Mouse (Mus musculus): ENCODE measurements around the gene Mmp14. TPM values are rescaled to one million over a fixed set of nuclear protein-coding genes. Genes with fewer than 3 reads are reported as not detected.

The Mmp14 gene
- polyA plus RNA-seq, 1 experiment = 17.2 TPM

- TF ChIP-seq CTCF (IDR thresholded peaks at IDR 0.05; ENCODE audit: control insufficient read depth, insufficient read depth, low read length) (no peak), POLR2A (IDR thresholded peaks at IDR 0.05; ENCODE audit: borderline replicate concordance, control insufficient read depth, low read depth, low read length) (no peak)
- Histone ChIP-seq H3K4me1 (ENCODE audit: control insufficient read depth, insufficient read depth, low read length) (no peaks in the 10 kb centered on the region; the same call in 1 of the 2 replicates), H3K4me3 (replicated peaks; ENCODE audit: control insufficient read depth, low read depth, low read length) (no peak overlapping the region), H3K27ac (ENCODE audit: control insufficient read depth, insufficient read depth, low read depth, low read length, poor library complexity) (no peak overlapping the region)
- 65% methylated on average over 3 of the region's 3 CpGs for WGBS
Measured at GRCm38 (mm10) chr14:54393794-54394193, 37.6 kb upstream of the Mmp14 start.

DNA sequence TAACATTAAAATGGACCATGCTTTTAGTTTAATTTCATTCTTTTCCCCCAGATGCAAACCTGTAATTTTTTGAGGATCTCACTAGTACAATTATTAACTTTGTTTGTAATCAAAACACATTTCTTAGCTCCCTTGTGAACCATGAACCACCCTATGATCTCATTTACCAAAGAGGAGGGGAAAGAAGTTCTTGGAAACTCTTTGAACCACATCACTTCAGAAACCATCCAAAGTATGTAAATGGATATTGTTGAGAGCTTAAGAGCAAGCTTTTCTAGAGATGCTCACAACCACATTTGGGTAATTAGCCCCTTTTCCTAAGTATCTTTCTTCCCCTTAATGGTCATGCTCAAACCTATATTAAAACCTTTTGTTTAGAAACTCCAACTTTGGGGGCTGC, 37.1 kb upstream of the Mmp14 start:
- Histone ChIP-seq H3K4me1 (ENCODE audit: control insufficient read depth, insufficient read depth, low read length) (no peaks in the 10 kb centered on the region; the same call in 1 of the 2 replicates), H3K4me3 (replicated peaks; ENCODE audit: control insufficient read depth, low read depth, low read length) (no peak overlapping the region), H3K27ac (ENCODE audit: control insufficient read depth, insufficient read depth, low read depth, low read length, poor library complexity) (no peak overlapping the region)
- no peak for TF ChIP-seq CTCF (IDR thresholded peaks at IDR 0.05; ENCODE audit: control insufficient read depth, insufficient read depth, low read length)
- TF ChIP-seq POLR2A (IDR thresholded peaks at IDR 0.05; ENCODE audit: borderline replicate concordance, control insufficient read depth, low read depth, low read length) = no peak

GRCm38 (mm10) chr14:54396685-54397084, 34.7 kb upstream of the Mmp14 start:
- no peak overlapping the region for H3K4me3 ChIP-seq (replicated peaks; ENCODE audit: control insufficient read depth, low read depth, low read length)
- no peaks in the 10 kb centered on the region; the same call in 1 of the 2 replicates for H3K4me1 ChIP-seq (ENCODE audit: control insufficient read depth, insufficient read depth, low read length)
- 80% methylated on average over 7 of the region's 7 CpGs for WGBS
- no peak overlapping the region for H3K27ac ChIP-seq (ENCODE audit: control insufficient read depth, insufficient read depth, low read depth, low read length, poor library complexity)
- TF ChIP-seq CTCF (IDR thresholded peaks at IDR 0.05; ENCODE audit: control insufficient read depth, insufficient read depth, low read length) = no peak
- no peak for TF ChIP-seq POLR2A (IDR thresholded peaks at IDR 0.05; ENCODE audit: borderline replicate concordance, control insufficient read depth, low read depth, low read length)

GRCm38 (mm10) chr14:54397872-54398527, 33.4 kb upstream of the Mmp14 start:
- TF ChIP-seq CTCF (IDR thresholded peaks at IDR 0.05; ENCODE audit: control insufficient read depth, insufficient read depth, low read length) (no peak), POLR2A (IDR thresholded peaks at IDR 0.05; ENCODE audit: borderline replicate concordance, control insufficient read depth, low read depth, low read length) (no peak)
- Histone ChIP-seq H3K27ac (ENCODE audit: control insufficient read depth, insufficient read depth, low read depth, low read length, poor library complexity) (no peak overlapping the region; the same call in 1 of the 2 replicates), H3K4me3 (replicated peaks; ENCODE audit: control insufficient read depth, low read depth, low read length) (no peak overlapping the region), H3K4me1 (ENCODE audit: control insufficient read depth, insufficient read depth, low read length) (no peaks in the 10 kb centered on the region; the same call in 1 of the 2 replicates)
- 32% methylated on average over 7 of the region's 7 CpGs for WGBS

- Histone ChIP-seq H3K27ac (ENCODE audit: control insufficient read depth, insufficient read depth, low read depth, low read length, poor library complexity) (no peak overlapping the region; the same call in 1 of the 2 replicates), H3K4me3 (replicated peaks; ENCODE audit: control insufficient read depth, low read depth, low read length) (no peak overlapping the region), H3K4me1 (ENCODE audit: control insufficient read depth, insufficient read depth, low read length) (no peaks in the 10 kb centered on the region; the same call in 1 of the 2 replicates)
- TF ChIP-seq CTCF (IDR thresholded peaks at IDR 0.05; ENCODE audit: control insufficient read depth, insufficient read depth, low read length) = no peak
- no peak for TF ChIP-seq POLR2A (IDR thresholded peaks at IDR 0.05; ENCODE audit: borderline replicate concordance, control insufficient read depth, low read depth, low read length)
- 39% methylated on average over 7 of the region's 7 CpGs for WGBS
Measured at GRCm38 (mm10) chr14:54398528-54398916, 32.9 kb upstream of the Mmp14 start.

- TF ChIP-seq POLR2A (IDR thresholded peaks at IDR 0.05; ENCODE audit: borderline replicate concordance, control insufficient read depth, low read depth, low read length) (no peak), CTCF (IDR thresholded peaks at IDR 0.05; ENCODE audit: control insufficient read depth, insufficient read depth, low read length) (no peak)
- Histone ChIP-seq H3K27ac (ENCODE audit: control insufficient read depth, insufficient read depth, low read depth, low read length, poor library complexity) (no peak overlapping the region; the same call in 1 of the 2 replicates), H3K4me1 (ENCODE audit: control insufficient read depth, insufficient read depth, low read length) (no peaks in the 10 kb centered on the region; the same call in 1 of the 2 replicates), H3K4me3 (replicated peaks; ENCODE audit: control insufficient read depth, low read depth, low read length) (no peak overlapping the region)
- WGBS = 55% methylated on average over 8 of the region's 8 CpGs
Measured at GRCm38 (mm10) chr14:54398921-54399382, 32.5 kb upstream of the Mmp14 start.

DNA sequence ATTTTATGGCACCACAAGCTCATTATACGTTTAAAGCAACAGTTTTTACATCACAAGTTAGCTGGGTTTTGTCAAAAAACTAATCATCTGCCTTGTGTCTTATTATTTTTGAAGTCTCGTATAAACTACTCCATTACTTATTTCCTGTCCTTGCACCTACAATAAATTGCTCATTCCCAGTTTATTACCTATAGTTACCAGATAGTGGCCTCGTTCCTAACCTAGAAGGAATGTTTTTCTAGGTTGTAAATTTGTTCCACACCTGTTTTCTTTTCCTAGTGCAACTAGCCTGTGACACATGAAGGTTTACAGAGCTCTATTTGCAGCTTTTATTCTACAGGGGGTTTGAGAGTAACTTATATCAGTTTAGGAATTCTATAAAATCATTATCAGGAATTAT, 29.7 kb upstream of the Mmp14 start:
- WGBS = 80% methylated on average over 3 of the region's 3 CpGs
- H3K4me3 ChIP-seq (replicated peaks; ENCODE audit: control insufficient read depth, low read depth, low read length) = no peak overlapping the region
- no peak overlapping the region for H3K27ac ChIP-seq (ENCODE audit: control insufficient read depth, insufficient read depth, low read depth, low read length, poor library complexity)
- TF ChIP-seq CTCF (IDR thresholded peaks at IDR 0.05; ENCODE audit: control insufficient read depth, insufficient read depth, low read length) = no peak
- no peak for TF ChIP-seq POLR2A (IDR thresholded peaks at IDR 0.05; ENCODE audit: borderline replicate concordance, control insufficient read depth, low read depth, low read length)
- H3K4me1 ChIP-seq (ENCODE audit: control insufficient read depth, insufficient read depth, low read length) = peaks cover 1% of the 10 kb centered on the region

DNA sequence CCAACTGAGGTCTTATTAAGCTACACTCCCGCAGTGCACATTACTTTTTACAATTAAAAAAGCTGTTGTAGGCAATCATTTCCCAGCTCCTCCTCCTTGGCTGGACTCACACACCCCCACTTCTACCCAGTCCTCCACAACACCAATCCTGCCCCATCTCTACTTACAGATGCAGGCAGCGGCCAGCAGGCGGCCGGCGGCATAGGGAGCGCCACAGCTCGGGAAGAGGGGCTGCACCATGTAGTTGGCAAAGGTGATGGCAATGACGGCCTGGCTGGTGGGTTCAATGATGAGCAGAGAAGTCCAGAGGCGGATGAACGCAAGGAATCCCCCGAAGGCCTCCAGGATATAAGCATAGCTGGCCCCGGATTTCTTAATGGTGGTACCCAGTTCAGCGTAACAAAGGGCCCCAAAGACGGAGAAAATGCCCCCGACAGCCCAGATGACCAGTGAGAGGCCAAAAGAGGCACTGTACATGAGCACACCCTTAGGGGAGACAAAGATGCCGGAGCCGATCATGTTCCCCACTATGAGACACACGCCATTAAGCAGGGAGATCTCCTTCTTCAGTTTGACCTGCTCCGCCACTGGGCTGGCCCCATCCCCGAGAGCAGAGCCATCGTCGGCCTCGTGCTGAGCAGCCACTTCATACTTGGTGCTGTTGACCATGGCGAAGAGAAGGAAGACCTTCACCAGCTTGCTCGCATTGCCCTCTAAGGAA, 22.9 kb upstream of the Mmp14 start:
- WGBS = 85% methylated on average over 25 of the region's 25 CpGs
- Histone ChIP-seq H3K4me3 (replicated peaks; ENCODE audit: control insufficient read depth, low read depth, low read length) (peak overlapping the region; percentile 5), H3K27ac (ENCODE audit: control insufficient read depth, insufficient read depth, low read depth, low read length, poor library complexity) (peak overlapping the region; percentile 38), H3K4me1 (ENCODE audit: control insufficient read depth, insufficient read depth, low read length) (peaks cover 7% of the 10 kb centered on the region)
- TF ChIP-seq CTCF (IDR thresholded peaks at IDR 0.05; ENCODE audit: control insufficient read depth, insufficient read depth, low read length) (0 out of 2 replicates have a peak, but pooled peaks have one; percentile 2), POLR2A (IDR thresholded peaks at IDR 0.05; ENCODE audit: borderline replicate concordance, control insufficient read depth, low read depth, low read length) (no peak)
